Comparison of ENCODE assay signal across 8 mouse cellular contexts in genomic region chr14:31531506-31532148, GRCm38 (mm10). TPM values are rescaled to one million over a fixed set of nuclear protein-coding genes. Genes with fewer than 3 reads are reported as not detected.
DNase-seq lines count a peak whose midpoint lies in the region; ATAC-seq lines count a peak whose summit lies in the region.

No protein-coding gene starts in this region.

- no peak overlapping the region for H3K4me3 ChIP-seq in midbrain, embryonic 11.5 days (ENCODE audit: low read depth, low read length)

- no peak overlapping the region for H3K27ac ChIP-seq in midbrain, embryonic 11.5 days (ENCODE audit: low read depth, low read length)

- no peaks in the 10 kb centered on the region for H3K9me3 ChIP-seq in midbrain, embryonic 11.5 days (ENCODE audit: control insufficient read depth, low read length)

- no peak overlapping the region for H3K9ac ChIP-seq in midbrain, embryonic 11.5 days (ENCODE audit: low read length)

- no peaks in the 10 kb centered on the region for H3K4me1 ChIP-seq in midbrain, embryonic 11.5 days (ENCODE audit: control insufficient read depth, insufficient read depth, low read length)

- no peaks in the 10 kb centered on the region for H3K36me3 ChIP-seq in midbrain, embryonic 11.5 days (ENCODE audit: control insufficient read depth, insufficient read depth, low read length)

- peak; percentile 37 to 58 for DNase-seq in kidney, postnatal 4 days
- no peak for DNase-seq in ovary, postnatal 10 days (ENCODE audit: low spot score)
- DNase-seq in midbrain, embryonic 11.5 days (ENCODE audit: low spot score, missing footprints) = no peak
- DNase-seq in layer of hippocampus, postnatal 14 days (ENCODE audit: low spot score in 2 of 2) = no peak
- DNase-seq in cerebellum, postnatal 4 days (ENCODE audit: low spot score in 2 of 2) = no peak

- H3K4me2 ChIP-seq in midbrain, embryonic 11.5 days = no peak overlapping the region

- peak; percentile 97 for ATAC-seq in activated CD4-positive, CD25-positive, alpha-beta regulatory T cell, adult 4 months
- peak; percentile 97 for ATAC-seq in granulocyte monocyte progenitor cell, adult 5-6 weeks (replicated peaks; ENCODE audit: poor library complexity, severe bottlenecking)
- ATAC-seq in neutrophil, adult 5-6 weeks (ENCODE audit: extremely low read depth, insufficient number of reproducible peaks, low FRiP score, poor library complexity, severe bottlenecking) = peak; percentile 91
- no peak for ATAC-seq in midbrain, embryonic 11.5 days (ENCODE audit: low FRiP score)

- 74% methylated on average over 12 of the region's 12 CpGs for WGBS in midbrain, embryonic 11.5 days

- H3K27me3 ChIP-seq in midbrain, embryonic 11.5 days (ENCODE audit: control insufficient read depth, insufficient read depth, low read length) = no peaks in the 10 kb centered on the region

RNA-seq across cellular contexts. Expression of gene Mettl6, which starts 36.8 kb away (rescaled TPM):
- 10 to 100 TPM; 68.1 to 79.9 TPM for polyA plus RNA-seq in activated CD4-positive, CD25-positive, alpha-beta regulatory T cell, adult 4 months (2017; shearing (Covaris generic))
- total RNA-seq in granulocyte monocyte progenitor cell, adult 5-6 weeks (2014; fragmentation: Nextera tagmentation) = 62.4 and 64.9 TPM in 2 replicates
- total RNA-seq in granulocyte monocyte progenitor cell, adult 5-6 weeks (2017) = 110 and 131 TPM in 2 replicates
- total RNA-seq in neutrophil, adult 5-6 weeks (2017) = 40.3 and 49.4 TPM in 2 replicates
- polyA plus RNA-seq in midbrain, embryonic 11.5 days (2014; fragmentation: Nextera tagmentation; extraction: Ambion mirVana) = 83.4 and 93.2 TPM in 2 replicates
- total RNA-seq in layer of hippocampus, postnatal 14 days (2021) = 10 to 100 TPM; 27.6 to 28.5 TPM

RNA-seq across cellular contexts. Expression of gene Eaf1, which starts 37.4 kb away (rescaled TPM):
- polyA plus RNA-seq in activated CD4-positive, CD25-positive, alpha-beta regulatory T cell, adult 4 months (2017; shearing (Covaris generic)) = 10 to 100 TPM; 12.2 to 13.5 TPM
- 26.3 and 35.0 TPM in 2 replicates for total RNA-seq in granulocyte monocyte progenitor cell, adult 5-6 weeks (2014; fragmentation: Nextera tagmentation)
- total RNA-seq in granulocyte monocyte progenitor cell, adult 5-6 weeks (2017) = 26.5 and 31.4 TPM in 2 replicates
- 24.8 and 29.2 TPM in 2 replicates for total RNA-seq in neutrophil, adult 5-6 weeks (2017)
- 15.9 and 16.2 TPM in 2 replicates for polyA plus RNA-seq in midbrain, embryonic 11.5 days (2014; fragmentation: Nextera tagmentation; extraction: Ambion mirVana)
- 10 to 100 TPM; 12.6 to 13.0 TPM for total RNA-seq in layer of hippocampus, postnatal 14 days (2021)

RNA-seq across cellular contexts. Expression of gene Colq, which starts 59.5 kb away (rescaled TPM):
- 1 to 10 TPM; 6.9 to 7.4 TPM for polyA plus RNA-seq in activated CD4-positive, CD25-positive, alpha-beta regulatory T cell, adult 4 months (2017; shearing (Covaris generic))
- total RNA-seq in granulocyte monocyte progenitor cell, adult 5-6 weeks (2014; fragmentation: Nextera tagmentation) = not detected in 2 replicates
- total RNA-seq in granulocyte monocyte progenitor cell, adult 5-6 weeks (2017) = not detected in 2 replicates
- total RNA-seq in neutrophil, adult 5-6 weeks (2017) = 2.0 and 2.5 TPM in 2 replicates
- polyA plus RNA-seq in midbrain, embryonic 11.5 days (2014; fragmentation: Nextera tagmentation; extraction: Ambion mirVana) = 0.04 TPM in 1 of 2 replicates, not detected in the other
- total RNA-seq in layer of hippocampus, postnatal 14 days (2021) = under 1 TPM; 0.32 to 0.43 TPM

Comparison
In these comparisons a context has a peak if more than half of its experiments do, and no peak if none do; other contexts are left out.
1. DNase-seq: peak in kidney, postnatal 4 days (2 of 2); none in ovary, postnatal 10 days (single experiment), midbrain, embryonic 11.5 days (single experiment), layer of hippocampus, postnatal 14 days (0 of 2) and cerebellum, postnatal 4 days (0 of 2).